8 mouse cellular contexts compared by ENCODE assay signal in the genomic region with DNA sequence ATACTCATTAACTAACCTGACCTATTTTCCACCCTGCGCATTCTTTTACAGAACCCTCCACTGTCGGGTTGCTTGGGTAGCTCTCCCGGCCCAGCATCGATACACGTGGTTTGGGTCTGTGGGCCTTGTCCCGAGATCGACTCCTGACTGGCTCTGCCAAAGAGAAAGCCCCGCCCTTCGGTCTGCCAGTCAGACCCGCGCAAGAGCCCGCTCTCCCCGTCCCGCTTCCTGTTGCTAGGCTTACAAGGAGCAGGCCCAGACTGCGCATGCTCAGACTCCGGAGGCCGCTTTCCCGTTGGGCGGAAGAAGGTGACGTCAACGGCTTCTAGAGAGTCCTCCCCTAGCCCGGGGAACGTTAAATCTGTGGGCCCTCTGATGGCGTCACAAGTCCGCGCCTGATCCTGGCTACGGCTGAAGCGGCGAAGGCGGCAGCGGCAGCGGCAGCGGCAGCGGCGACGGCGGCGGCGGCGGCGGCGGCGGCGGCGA. TPM values are rescaled to one million over a fixed set of nuclear protein-coding genes. Genes with fewer than 3 reads are reported as not detected.
DNase-seq lines count a peak whose midpoint lies in the region; ATAC-seq and TF ChIP-seq lines count a peak whose summit lies in the region.

A gene (plus strand): TSS at position 386 of the 486 bp plus-strand sequence.

- under 1% methylated on average over 45 of the region's 45 CpGs for WGBS in forebrain, embryonic 15.5 days
- under 1% methylated on average over 45 of the region's 45 CpGs for WGBS in lung, adult 2 months

- peak; percentile 100 for DNase-seq in ES-E14 (ENCODE audit: low read depth, low spot score)
- DNase-seq in cerebellum, adult 11-12 months = peak; percentile 100
- peak; percentile 100 for DNase-seq in heart, postnatal 25 days (ENCODE audit: low spot score)
- peak; percentile 100 for DNase-seq in layer of hippocampus, adult 18-20 months (ENCODE audit: low spot score in 2 of 2)
- peak; percentile 99 for DNase-seq in lung, adult 2 months
- peak; percentile 100 for DNase-seq in thymus, adult 18-20 months

- H3K27ac ChIP-seq in ES-E14 (ENCODE audit: insufficient read depth, low read depth, low read length, poor library complexity, severe bottlenecking) = peak within 1 kb of the TSS; percentile 28; the same call in 1 of the 2 replicates
- peak within 1 kb of the TSS; percentile 59 for H3K27ac ChIP-seq in forebrain, embryonic 15.5 days (replicated peaks)

- peak within 1 kb of the TSS; percentile 69 for H3K4me2 ChIP-seq in forebrain, embryonic 15.5 days (replicated peaks)

- H3K27me3 ChIP-seq in forebrain, embryonic 15.5 days = no peaks in the 10 kb centered on the region

- peak within 1 kb of the TSS; percentile 77 to 98 for H3K4me3 ChIP-seq in ES-E14 (ENCODE audit: insufficient read depth in 1 of 2, low read depth in 1 of 2, low read length in 2 of 2, poor library complexity in 1 of 2, severe bottlenecking in 1 of 2)
- peak within 1 kb of the TSS; percentile 75 for H3K4me3 ChIP-seq in forebrain, embryonic 15.5 days
- H3K4me3 ChIP-seq in lung, adult 2 months (replicated peaks; ENCODE audit: extremely low read depth, low read depth, low read length) = peak within 1 kb of the TSS; percentile 79

- H3K4me1 ChIP-seq in ES-E14 (ENCODE audit: control insufficient read depth in 2 of 2, insufficient read depth in 2 of 2, low read length in 2 of 2, poor library complexity in 1 of 2) = peaks cover 2 to 6% of the 10 kb centered on the region in 2 experiments; a peak in 2 of 4 replicates
- H3K4me1 ChIP-seq in forebrain, embryonic 15.5 days = peaks cover 23% of the 10 kb centered on the region
- H3K4me1 ChIP-seq in lung, adult 2 months (ENCODE audit: control insufficient read depth, insufficient read depth, low read length) = peaks cover 5% of the 10 kb centered on the region

- TF ChIP-seq CTCF in lung, adult 2 months (IDR thresholded peaks at IDR 0.05; ENCODE audit: insufficient read depth, low read length) = no peak

- ATAC-seq in forebrain, embryonic 15.5 days (replicated peaks) = peak; percentile 100
- peak; percentile 94 for ATAC-seq in neutrophil, adult 5-6 weeks (ENCODE audit: extremely low read depth, insufficient number of reproducible peaks, low FRiP score, poor library complexity, severe bottlenecking)

- H3K9ac ChIP-seq in ES-E14 (ENCODE audit: insufficient read depth, low read depth, low read length, poor library complexity, severe bottlenecking) = peak within 1 kb of the TSS; percentile 96
- H3K9ac ChIP-seq in forebrain, embryonic 15.5 days (replicated peaks) = peak within 1 kb of the TSS; percentile 79

- peak; percentile 54; the same call in 1 of the 2 replicates for TF ChIP-seq POLR2A in lung, adult 2 months (IDR thresholded peaks at IDR 0.05; ENCODE audit: borderline replicate concordance, extremely low read depth, low read depth, low read length)

- no peaks in the 10 kb centered on the region for H3K36me3 ChIP-seq in ES-E14 (ENCODE audit: control insufficient read depth, insufficient read depth, low read length, poor library complexity, severe bottlenecking)
- no peaks in the 10 kb centered on the region for H3K36me3 ChIP-seq in forebrain, embryonic 15.5 days

- in situ Hi-C loops in ES-E14 (cut with MboI; ENCODE audit: low sequenced_read_pairs in 2 of 2, unreplicated experiment in 2 of 2) = no loop called here

- H3K9me3 ChIP-seq in ES-E14 (ENCODE audit: control insufficient read depth, insufficient read depth, low read depth, low read length) = no peaks in the 10 kb centered on the region
- H3K9me3 ChIP-seq in forebrain, embryonic 15.5 days = no peaks in the 10 kb centered on the region

- intact Hi-C loops in heart, postnatal 25 days (cut with DNase I) = loop anchor here (10.0 kb wide), 1 partner anchor 164 kb away; no protein-coding TSS in a partner anchor

TF ChIP-seq in ES-E14, 5 proteins besides CTCF, POLR2A, EP300 and RAD21:
- TF ChIP-seq CHD2 (IDR thresholded peaks at IDR 0.05; ENCODE audit: low read depth, low read length) (0 out of 2 replicates have a peak, but pooled peaks have one; percentile 18), HCFC1 (IDR thresholded peaks at IDR 0.05; ENCODE audit: borderline replicate concordance, insufficient read depth, low read length) (peak; percentile 68; the same call in 1 of the 2 replicates), ZC3H11A (IDR thresholded peaks at IDR 0.05; ENCODE audit: borderline replicate concordance, low read depth, low read length) (no peak)

RNA-seq across cellular contexts. Expression of the gene that starts here (rescaled TPM):
- 51.4 and 59.1 TPM in 2 replicates for total RNA-seq in ES-E14 (2012; rRNA removed)
- polyA plus RNA-seq in forebrain, embryonic 15.5 days (2015; fragmentation: Nextera tagmentation; extraction: Ambion mirVana) = 49.2 and 53.3 TPM in 2 replicates
- total RNA-seq in heart, postnatal 25 days (2021) = 10 to 100 TPM; 19.6 to 20.7 TPM
- total RNA-seq in layer of hippocampus, adult 18-20 months (2021) = 10 to 100 TPM; 82.8 to 88.4 TPM
- polyA plus RNA-seq in lung, adult 2 months (2012; rRNA removed) = 8.1 and 13.7 TPM in 2 replicates
- total RNA-seq in neutrophil, adult 5-6 weeks (2017) = 109 TPM in 2 replicates

Comparison
In these comparisons a context has a peak if more than half of its experiments do, and no peak if none do; other contexts are left out.
1. Peak in every context shown above with its lines: DNase-seq, ATAC-seq, H3K4me3 ChIP-seq and H3K27ac ChIP-seq.